Mouse (Mus musculus): Measurements from ENCODE around the gene Abhd8.
A peak's percentile ranks its signal among the peaks of the same experiment; 100 is the strongest.

The Abhd8 gene

DNA sequence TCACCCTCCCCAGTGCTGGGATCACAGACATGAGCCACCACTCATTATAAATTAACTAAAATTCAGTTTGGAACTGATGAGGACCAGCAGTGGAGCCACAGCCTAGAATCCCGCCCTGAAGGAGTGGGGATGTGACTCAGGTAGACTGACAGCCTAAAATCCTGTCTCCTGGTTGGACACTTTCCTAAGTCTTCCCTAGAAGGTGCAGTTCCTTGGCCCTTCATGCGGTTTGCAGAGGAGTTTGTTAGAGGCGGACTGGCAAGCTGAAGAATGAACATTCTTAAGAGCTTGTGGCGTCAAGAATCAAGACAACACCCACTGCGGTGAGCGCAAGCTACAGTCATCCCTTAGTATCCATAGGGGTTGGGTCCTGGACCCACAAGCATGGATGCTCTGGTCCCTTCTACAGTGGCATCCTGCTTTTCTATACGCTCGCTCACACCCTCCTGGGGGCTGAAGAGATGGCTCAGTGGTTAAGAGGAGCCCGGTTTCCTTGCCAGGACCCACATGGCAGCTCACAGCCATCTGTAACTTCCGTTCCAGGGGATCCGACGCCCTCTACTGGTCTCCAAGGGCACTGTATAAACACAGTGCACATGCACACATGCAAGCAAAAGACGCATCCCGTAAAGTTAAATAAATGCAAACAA, 13.9 kb upstream of the Abhd8 start:
- DNase-seq = no peak

DNA sequence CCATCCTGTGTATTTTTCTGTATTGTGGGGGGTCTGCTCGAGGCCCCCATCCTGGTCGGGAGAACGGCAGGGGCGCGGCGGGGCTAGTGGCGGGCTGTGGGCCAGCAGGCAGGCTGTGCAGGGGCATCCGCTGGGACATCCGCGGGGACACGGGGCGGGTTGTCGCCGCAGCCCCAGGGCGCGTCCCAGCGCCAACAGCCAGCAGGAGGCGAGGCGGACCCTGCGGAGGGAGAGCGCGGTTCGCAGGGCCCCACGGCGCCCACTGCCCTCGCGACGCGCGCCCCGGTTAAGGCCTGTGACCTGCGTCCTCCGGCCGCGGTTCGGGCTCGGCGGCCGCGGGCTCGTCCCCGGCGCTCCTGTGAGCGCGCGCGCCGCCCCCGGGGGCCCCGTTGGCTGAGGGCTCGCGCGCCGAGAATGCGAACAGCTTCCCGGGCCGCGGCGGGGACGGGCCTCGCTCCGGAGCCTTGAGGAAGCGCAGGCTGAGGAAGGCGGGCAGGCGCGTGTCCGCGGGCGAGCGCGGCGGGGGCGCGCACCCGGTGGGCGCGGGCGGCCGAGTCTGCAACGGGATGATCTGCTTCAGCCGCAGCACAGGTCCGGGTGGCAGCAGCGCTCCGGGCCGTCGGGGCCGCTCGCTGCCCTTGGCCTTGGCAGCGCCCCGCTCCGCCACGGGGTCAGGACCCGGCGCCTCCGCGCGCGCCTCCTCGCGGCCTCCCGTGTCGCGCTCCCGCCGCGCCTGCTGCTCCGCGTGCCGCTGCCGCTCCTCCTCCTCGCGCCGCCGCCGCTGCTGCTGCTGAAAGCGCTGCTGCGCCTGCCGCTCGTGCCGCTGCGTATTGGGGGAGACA, 12.9 kb upstream of the Abhd8 start:
- DNase-seq = peak; percentile 91

- peak; percentile 21 for DNase-seq
Measured at GRCm38 (mm10) chr8:71475702-71476075, 12.2 kb upstream of the Abhd8 start.

- peak; percentile 21 for DNase-seq
Measured at GRCm38 (mm10) chr8:71474785-71475701, 11.6 kb upstream of the Abhd8 start.

GRCm38 (mm10) chr8:71474344-71474743, 10.9 kb upstream of the Abhd8 start:
- peak; percentile 22 for DNase-seq

DNA sequence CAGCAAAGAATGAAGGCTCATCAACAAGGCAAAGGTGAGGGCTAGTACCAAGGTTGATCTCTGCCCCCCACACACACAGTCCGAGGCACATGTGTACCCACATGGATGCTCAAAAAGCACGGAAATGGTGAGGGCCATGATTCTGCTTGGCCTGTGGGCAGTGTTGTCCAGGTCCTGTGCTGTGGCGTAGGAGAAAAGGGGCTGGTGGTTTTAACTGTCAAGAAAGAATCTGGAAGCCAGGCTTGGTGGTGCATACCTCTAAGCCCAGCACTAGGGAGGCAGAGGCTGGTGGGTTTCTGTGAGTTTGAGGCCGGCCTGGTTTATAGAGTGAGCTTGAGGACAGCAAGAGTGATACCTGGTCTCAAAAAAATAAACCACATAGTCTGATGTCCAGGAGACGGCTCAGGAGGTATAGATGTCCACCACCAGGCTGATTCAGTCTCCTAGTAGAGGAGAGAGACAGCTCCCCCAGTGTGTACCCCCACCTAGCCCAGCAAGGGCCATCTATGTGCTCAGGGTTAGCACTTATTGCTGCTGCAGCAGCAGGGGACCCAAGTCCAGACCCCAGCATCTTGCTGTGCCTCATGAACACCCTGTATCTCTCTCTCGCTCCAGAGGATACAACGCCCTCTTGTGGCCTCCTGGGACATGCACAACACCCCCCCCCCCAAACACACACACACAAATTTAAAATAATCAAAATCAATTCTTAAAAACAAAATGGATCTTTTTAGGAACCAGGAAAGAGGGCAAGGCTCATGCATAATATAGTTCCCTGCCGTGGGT, 9.3 kb upstream of the Abhd8 start:
- no peak for DNase-seq

DNA sequence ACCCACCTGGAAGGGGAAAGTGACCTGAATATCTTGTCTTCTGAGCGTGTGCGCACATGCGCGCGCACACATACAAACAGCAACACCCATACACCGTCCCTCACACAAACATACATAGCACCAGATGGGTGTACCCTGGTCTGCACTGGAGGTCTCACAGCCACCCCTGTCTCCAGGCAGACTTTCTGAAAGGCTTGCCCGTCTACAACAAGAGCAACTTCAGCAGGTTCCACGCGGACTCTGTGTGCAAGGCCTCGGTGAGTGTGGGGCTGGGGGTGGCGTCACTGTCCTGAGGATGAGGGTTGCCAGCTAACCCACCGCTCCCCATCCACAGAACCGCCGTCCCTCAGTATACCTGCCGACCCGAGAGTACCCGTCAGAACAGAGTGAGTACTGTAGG, 8.4 kb upstream of the Abhd8 start:
- DNase-seq = no peak

DNA sequence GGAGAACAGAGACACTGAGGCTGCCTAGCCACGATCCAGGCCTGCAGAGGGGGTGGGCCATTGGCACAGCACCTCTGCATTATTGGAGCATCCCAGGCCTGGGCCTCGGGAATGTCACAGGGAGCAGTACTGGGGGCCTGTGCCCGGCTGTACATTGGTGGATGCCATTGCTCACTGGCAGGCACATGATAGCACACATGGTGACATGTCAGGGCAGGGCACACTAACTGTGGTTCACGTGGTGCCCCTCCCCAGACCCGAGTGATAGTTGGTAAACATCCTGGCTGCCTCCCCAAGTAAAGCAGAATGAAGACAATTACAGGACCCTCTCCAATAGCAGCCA, 7.4 kb upstream of the Abhd8 start:
- no peak for DNase-seq

DNA sequence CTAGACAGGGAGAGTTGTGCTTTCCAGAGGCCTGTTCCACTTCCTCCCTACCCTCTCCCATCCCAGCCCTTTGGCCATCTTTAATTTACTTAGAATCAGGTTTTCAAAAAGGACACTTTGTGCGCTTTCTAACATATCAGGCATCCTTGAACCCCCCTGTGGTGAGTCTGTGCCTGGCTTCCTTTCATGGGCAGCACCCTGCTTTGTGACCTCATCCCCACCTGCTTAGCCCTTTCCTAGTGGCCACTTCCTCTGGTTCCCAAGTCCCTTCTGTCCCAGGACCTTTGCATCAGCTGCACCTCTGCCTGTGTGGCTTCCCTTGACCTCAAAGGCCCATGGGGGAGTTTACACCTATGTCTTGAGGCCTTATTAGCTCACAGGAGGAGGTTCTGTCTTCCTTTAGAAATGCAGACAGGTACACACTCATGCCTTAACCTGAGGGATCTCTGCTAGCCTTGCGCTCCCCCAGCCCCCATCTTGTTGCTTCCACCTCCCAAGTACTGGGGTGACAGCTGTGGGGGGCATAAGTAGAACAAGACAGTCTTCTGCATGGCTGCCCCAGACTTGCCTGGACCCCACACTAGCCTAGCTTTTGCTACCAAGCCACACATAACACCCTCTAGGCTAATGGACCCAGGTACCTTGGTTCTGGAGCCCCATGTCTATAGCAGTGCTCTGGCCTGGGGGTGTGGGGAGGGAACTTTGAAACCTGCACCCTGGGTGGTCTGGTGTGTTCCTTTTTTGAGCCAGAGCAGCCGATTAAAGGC, 6.9 kb upstream of the Abhd8 start:
- DNase-seq = no peak

- DNase-seq = peak; percentile 74
Measured at GRCm38 (mm10) chr8:71469411-71469810, 6.0 kb upstream of the Abhd8 start.

DNA sequence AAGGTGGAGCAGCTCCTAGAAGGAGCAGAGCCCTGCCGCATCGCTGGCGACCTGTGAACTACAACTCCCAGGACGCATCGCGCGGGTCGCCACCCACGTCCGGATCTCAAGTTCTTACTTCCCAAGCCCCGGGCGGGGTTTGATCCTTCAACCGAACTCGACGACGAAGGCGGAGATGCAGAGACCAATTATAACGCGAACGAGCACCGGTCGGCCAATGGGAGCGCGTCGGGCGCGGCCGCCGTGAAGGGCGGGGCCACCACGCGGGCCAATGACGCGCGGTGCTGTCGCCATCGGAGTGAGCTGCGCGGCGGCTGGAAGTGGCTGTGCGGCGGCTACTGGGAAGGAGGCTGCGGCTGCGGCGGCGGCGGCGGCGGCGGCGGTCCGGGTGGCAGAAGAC, 5.5 kb upstream of the Abhd8 start, which contains the start of gene Dda1:
Dda1 (plus strand) TSS at position 284 of the 400 bp plus-strand sequence.
- DNase-seq = peak; percentile 98

- no peak for DNase-seq
Measured at GRCm38 (mm10) chr8:71468001-71468400, 4.5 kb upstream of the Abhd8 start.

DNA sequence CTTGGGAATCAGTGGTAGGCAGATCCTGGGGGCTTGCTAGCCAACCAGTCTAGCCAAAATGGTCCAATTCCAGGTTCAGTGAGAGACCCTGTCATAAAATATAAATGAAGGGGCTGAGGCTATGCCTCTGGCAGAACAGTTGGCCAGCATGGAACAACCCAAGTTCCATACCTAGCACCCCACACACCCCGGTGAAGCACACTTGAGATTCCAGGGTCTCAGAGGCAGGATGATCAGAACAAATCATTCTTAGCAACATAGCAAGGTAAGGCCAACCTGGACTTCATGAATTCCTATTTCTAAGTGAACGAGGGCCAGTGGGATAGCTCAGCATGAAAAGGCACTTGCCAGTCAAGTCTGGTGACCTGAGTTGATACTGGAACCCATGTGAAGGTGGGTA, 3.7 kb upstream of the Abhd8 start:
- DNase-seq = no peak

- DNase-seq = no peak
Measured at GRCm38 (mm10) chr8:71466198-71466597, 2.7 kb upstream of the Abhd8 start.

DNA sequence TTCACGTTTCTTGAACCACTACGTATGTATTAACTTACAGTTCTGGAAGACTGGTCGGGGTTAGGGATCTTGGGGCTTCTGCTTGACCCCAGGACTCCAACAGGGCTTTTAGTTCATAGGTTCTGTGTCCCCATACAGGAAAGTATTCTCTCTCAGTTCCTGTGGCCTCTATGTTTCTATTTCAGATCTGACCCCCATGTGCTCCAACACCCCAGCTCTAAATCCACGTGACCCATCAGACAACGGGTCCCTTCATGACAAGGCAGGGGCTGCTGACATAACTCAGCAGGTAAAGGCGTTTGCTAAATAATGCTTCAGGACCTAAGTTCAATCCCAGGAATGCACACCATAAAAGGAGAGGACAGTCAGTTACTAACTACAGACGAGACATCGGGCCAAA, 2.3 kb upstream of the Abhd8 start:
- no peak for DNase-seq

- DNase-seq = peak; percentile 97
Measured at GRCm38 (mm10) chr8:71464513-71465500, 1.4 kb upstream of the Abhd8 start, which contains the start of gene Mrpl34. TSS of gene Mrpl34 (plus strand) at chr8:71464959.

DNA sequence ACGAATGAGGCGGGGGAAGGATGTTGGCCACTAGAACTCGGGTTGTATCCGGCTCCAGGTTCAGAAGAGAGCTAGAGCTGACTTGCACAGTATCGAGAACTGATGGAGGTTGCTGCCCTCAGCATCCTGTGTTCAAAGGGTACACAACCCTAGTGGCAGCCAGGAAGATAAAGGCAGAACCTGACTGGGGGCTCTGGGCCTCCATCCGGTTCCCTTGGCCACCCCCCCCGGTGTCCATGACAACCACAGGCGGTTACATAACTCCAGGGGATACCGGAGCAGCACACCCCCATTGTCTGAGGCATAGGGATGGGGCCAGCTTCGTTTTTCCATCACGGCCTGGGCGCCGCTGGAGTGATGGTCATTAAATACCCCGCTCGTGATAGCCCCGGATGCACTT, 669 bp downstream of the Abhd8 start:
- peak; percentile 67 for DNase-seq

DNA sequence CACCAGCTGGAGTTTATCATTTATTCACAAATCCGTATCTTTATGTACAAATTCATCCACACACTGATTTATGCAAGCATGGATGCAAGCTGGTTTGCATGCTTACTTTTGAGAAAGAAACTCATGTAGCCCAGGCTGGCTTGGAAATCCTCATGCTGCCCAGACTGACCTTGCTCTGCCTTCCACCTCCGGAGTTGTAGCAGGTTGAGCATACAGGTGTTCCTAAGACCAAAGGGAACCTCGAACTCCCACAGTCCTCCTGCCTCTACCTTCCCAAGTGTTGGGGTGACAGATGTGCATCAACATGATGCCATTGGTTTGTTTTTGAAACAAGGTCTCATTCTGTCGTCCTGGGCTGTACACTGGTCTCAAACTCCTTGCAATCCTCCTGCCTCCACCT, 1.3 kb downstream of the Abhd8 start:
- no peak for DNase-seq

GRCm38 (mm10) chr8:71461152-71461840, 2.2 kb downstream of the Abhd8 start:
- DNase-seq = no peak

DNA sequence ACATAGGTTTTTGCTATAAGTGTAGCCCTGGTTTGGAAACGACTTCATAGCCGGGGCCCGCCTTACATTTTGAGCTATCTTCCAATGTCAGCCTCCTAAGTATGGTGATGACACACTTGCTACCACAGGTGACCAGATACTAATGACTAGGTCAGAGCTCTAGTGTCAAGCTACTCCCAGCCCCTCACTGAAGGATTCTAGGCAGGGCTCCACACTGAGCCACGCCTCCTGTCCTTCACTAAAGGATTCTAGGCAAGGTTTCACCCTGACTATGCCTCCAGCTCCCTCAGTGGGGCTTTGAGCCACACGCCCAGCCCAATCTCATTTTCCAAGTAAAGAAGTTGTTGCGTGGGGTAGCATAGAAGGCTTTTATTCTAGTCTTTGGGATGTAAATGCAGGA, 2.7 kb downstream of the Abhd8 start:
- DNase-seq = no peak
